In genomic region chr5:64802795-64803719, GRCm38 (mm10) we compare ENCODE assay signal across 8 mouse cellular contexts. TPM values are rescaled to one million over a fixed set of nuclear protein-coding genes. Genes with fewer than 3 reads are reported as not detected.
DNase-seq lines count a peak whose midpoint lies in the region; ATAC-seq and TF ChIP-seq lines count a peak whose summit lies in the region.

Gene Klf3 (plus strand): TSS chr5:64803388.

- H3K27ac ChIP-seq in lung, postnatal 0 days (ENCODE audit: low read length): peak within 1 kb of the TSS; percentile 99

- H3K9ac ChIP-seq in lung, postnatal 0 days (replicated peaks; ENCODE audit: low read depth): peak within 1 kb of the TSS; percentile 99

- under 1% methylated on average over 38 of the region's 116 CpGs for WGBS in lung, postnatal 0 days

- no peaks in the 10 kb centered on the region for H3K9me3 ChIP-seq in lung, postnatal 0 days (ENCODE audit: low read length)

- ATAC-seq in frontal cortex, adult (ENCODE audit: low TSS enrichment): peak; percentile 82
- ATAC-seq in hematopoietic stem cell, adult 5-6 weeks (replicated peaks in 1 of 2; ENCODE audit: insufficient read depth in 1 of 2, low FRiP score in 2 of 2, low TSS enrichment in 1 of 2, low read depth in 1 of 2, poor library complexity in 2 of 2, severe bottlenecking in 2 of 2): peak; percentile 63 to 68
- peak; percentile 94 for ATAC-seq in lung, postnatal 0 days

- H3K36me3 ChIP-seq in lung, postnatal 0 days (ENCODE audit: insufficient read depth, low read length): no peaks in the 10 kb centered on the region

- peak within 1 kb of the TSS; percentile 67 for H3K4me2 ChIP-seq in lung, postnatal 0 days (replicated peaks; ENCODE audit: low read depth, low read length)

- peak; percentile 51 for TF ChIP-seq EP300 in lung, postnatal 0 days (IDR thresholded peaks at IDR 0.05)

- H3K4me1 ChIP-seq in lung, postnatal 0 days (ENCODE audit: insufficient read depth, low read depth, low read length): peaks cover 10% of the 10 kb centered on the region; the same call in 1 of the 2 replicates

- DNase-seq in MN1 (ENCODE audit: low spot score): peak; percentile 96
- DNase-seq in cerebellum, adult 8-10 months: peak; percentile 84
- DNase-seq in layer of hippocampus, adult 9-11 months: peak; percentile 92
- peak; percentile 98 for DNase-seq in lung, postnatal 0 days (ENCODE audit: low spot score)
- DNase-seq in ovary, postnatal 10 days (ENCODE audit: low spot score): peak; percentile 86
- peak; percentile 83 to 86 for DNase-seq in thymus, postnatal 10 days (ENCODE audit: low spot score in 2 of 2)

- no peaks in the 10 kb centered on the region for H3K27me3 ChIP-seq in lung, postnatal 0 days (replicated peaks; ENCODE audit: insufficient read depth, low read length)

- H3K4me3 ChIP-seq in lung, postnatal 0 days (ENCODE audit: low read depth, low read length): peak within 1 kb of the TSS; percentile 95

- TF ChIP-seq CTCF in lung, postnatal 0 days (IDR thresholded peaks at IDR 0.05): peak; percentile 56; the same call in 1 of the 2 replicates

RNA-seq across cellular contexts. Expression of gene Klf3, which starts in this region (rescaled TPM):
- 22.5 and 28.1 TPM in 2 replicates for total RNA-seq in hematopoietic stem cell, adult 5-6 weeks (2017)
- polyA plus RNA-seq in lung, postnatal 0 days (2015; fragmentation: Nextera tagmentation; extraction: Ambion mirVana): 89.7 and 104 TPM in 2 replicates

Comparison
In these comparisons a context has a peak if more than half of its experiments do, and no peak if none do; other contexts are left out.
1. Peak in every context shown above with its lines: DNase-seq, ATAC-seq, H3K4me3 ChIP-seq and H3K27ac ChIP-seq.